Mouse (Mus musculus): Measurements from ENCODE around the gene Wdr61. TPM values are rescaled to one million over a fixed set of nuclear protein-coding genes. Genes with fewer than 3 reads are reported as not detected.
"Not testable (repeated sequence)": the region's sequence is repeated elsewhere in the genome, so short reads cannot be mapped to it uniquely, and the experiment has no call there.

Wdr61 gene
- total RNA-seq, 2 experiments from 2014 or later = 52.9 to 54.3 TPM

- peak; percentile 49 for DNase-seq (ENCODE audit: low spot score in 2 of 2)
These were observed 2.0 kb upstream of the Wdr61 start for GRCm38 (mm10) chr9:54736284-54736701.

DNA sequence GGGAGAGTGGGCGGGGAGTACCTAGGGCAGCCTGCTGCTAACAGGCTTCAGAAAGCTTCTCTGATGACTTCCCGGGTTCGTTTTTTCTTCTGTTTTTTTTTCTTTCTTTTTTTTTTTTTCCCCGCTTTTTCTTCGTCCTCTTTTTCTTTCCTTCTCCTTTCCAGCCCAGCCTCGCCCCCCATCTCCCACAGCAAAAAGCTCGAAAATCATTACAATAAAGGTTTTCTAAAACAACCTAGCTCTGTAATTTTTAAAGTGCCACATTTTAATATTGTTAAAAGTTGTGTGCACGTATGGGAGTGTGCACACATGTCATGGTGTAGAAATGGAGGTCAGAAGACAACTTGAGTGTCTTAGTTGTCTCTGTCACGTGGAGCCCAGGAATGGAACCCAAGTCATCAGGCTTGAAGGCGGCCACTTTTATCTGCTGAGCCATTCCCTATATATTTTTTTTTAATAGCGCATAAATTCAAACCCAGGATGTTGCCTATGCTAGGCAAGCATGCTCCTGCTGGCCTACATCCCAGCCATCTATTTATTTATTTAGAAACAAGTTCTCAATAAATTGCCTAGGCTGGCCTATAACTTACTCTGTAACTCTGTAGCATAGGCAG lies 427 bp upstream of the Wdr61 start:
- intact Hi-C loops (cut with DNase I) = loop anchor here (10.0 kb wide), 1 partner anchor 160 kb away; no protein-coding TSS in a partner anchor
- DNase-seq (ENCODE audit: low spot score in 2 of 2) = no peak

More at GRCm38 (mm10) chr9:54736284-54736701, 2.0 kb upstream of the Wdr61 start:
- intact Hi-C loops (cut with DNase I) = loop anchor here (10.0 kb wide), 1 partner anchor 159 kb away; no protein-coding TSS in a partner anchor

GRCm38 (mm10) chr9:54732122-54732521 lies 2.2 kb downstream of the Wdr61 start:
- intact Hi-C loops (cut with DNase I) = loop anchor here (10.0 kb wide), 1 partner anchor 163 kb away; no protein-coding TSS in a partner anchor
- DNase-seq (ENCODE audit: low spot score in 2 of 2) = no peak

- no peak for DNase-seq (ENCODE audit: low spot score in 2 of 2)
- intact Hi-C loops (cut with DNase I) = no loop called here
These were observed 8.0 kb downstream of the Wdr61 start for GRCm38 (mm10) chr9:54726315-54726714.

DNA sequence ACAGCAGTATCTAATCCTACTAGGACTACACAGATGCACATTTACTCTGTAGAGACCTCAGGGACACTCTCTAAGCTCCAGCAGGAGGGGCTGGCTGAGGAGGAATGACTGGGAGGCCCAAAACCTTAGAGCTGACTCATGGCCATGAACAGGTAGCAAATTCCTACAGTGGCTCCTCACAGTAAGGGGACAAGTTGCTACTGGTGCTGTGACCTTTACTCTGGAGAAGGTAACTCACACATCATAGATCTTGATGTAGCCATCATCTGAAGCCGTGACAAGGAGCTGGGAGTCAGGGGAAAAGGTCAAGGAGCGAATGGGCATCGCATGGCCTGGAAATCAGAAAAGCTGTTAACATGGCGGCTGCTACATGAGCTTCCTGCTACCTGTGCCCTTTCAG lies 11.7 kb downstream of the Wdr61 start:
- intact Hi-C loops (cut with DNase I) = no loop called here

GRCm38 (mm10) chr9:54722156-54722555 lies 12.2 kb downstream of the Wdr61 start:
- intact Hi-C loops (cut with DNase I) = no loop called here
- DNase-seq (ENCODE audit: low spot score in 2 of 2) = no peak

More for the DNA sequence above, 11.7 kb downstream of the Wdr61 start:
- no peak for DNase-seq (ENCODE audit: low spot score in 2 of 2)

DNA sequence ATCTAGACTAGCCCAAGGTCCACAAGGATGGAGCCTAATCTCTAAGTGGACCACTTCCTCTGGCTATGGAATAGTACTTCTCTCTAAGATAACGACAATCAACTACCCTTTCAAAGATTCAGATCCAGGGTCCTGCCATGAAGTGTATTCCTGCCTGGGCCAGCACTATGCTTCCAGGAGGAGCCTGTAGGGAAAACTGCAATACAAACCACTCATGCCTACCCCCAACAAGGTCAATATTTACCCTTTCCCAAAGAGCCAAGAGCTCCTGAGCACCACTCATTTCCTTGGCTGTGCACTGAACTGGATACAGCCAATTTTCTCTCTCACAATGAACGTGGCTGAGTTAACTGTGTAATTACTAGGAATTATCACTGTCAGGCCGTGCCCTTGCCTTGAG lies 16.8 kb downstream of the Wdr61 start:
- intact Hi-C loops (cut with DNase I) = no loop called here
- no peak for DNase-seq (ENCODE audit: low spot score in 2 of 2)

GRCm38 (mm10) chr9:54715776-54716175 lies 18.5 kb downstream of the Wdr61 start:
- no peak for DNase-seq (ENCODE audit: low spot score in 2 of 2)

GRCm38 (mm10) chr9:54708085-54708484 lies 26.2 kb downstream of the Wdr61 start:
- intact Hi-C loops (cut with DNase I) = no loop called here

More at GRCm38 (mm10) chr9:54715776-54716175, 18.5 kb downstream of the Wdr61 start:
- intact Hi-C loops (cut with DNase I) = no loop called here

DNA sequence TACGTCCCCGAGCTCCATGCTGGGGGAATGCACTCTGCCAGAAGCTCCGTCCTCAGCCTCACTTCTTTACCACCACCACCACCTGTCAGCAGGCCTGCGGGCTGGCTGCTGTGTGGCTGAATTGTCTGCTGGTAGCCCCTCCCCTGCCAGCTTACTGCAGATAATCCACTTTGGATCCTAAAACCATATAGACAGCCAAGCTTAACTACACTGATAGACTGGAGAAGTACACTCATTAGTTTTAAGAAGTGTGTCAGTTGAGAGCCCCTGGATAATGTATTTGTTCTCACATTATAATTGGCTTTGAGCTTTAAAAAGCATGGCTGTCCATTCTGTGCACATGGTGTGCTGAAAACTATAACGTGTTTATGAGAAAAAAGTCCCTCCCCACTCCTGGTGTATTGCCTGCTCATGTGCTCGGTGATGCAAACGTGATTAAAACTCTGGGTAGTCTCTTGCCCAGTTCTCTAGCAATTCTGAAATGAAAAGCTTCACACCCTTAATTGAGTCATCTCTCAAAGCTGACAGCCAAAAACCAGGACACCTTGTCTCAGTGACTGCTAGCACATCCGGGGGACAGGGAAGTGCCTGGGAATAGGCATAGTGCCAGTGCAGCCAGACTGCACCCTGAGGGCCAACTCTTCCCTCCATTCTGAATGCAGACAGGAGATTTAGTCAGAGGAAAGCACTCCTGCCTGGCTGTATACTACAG lies 26.9 kb downstream of the Wdr61 start:
- intact Hi-C loops (cut with DNase I) = no loop called here
- DNase-seq (ENCODE audit: low spot score in 2 of 2) = peak in 1 of 2 experiments; percentile 78

More at GRCm38 (mm10) chr9:54708085-54708484, 26.2 kb downstream of the Wdr61 start:
- no peak for DNase-seq (ENCODE audit: low spot score in 2 of 2)

DNA sequence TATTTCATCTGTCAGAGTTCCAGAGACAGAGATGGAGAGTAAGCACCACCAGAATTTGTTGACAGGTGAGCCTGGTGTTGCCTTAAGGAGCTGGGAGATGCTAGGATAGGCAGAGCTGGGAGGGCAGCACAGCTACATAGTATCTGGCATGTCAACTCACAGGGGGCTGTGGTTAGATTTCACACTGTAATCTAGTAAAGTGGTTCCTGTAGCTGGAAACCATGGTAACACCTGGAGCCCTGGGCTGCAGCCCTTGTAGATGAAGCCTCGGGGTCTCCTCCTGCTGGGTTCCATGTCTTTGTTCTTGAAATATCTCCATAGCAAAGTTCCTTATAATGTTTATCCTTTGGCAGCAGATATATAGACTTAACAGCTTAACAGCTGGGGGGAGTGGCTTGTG lies 28.8 kb downstream of the Wdr61 start:
- no peak for DNase-seq (ENCODE audit: low spot score in 2 of 2)
- intact Hi-C loops (cut with DNase I) = no loop called here

DNA sequence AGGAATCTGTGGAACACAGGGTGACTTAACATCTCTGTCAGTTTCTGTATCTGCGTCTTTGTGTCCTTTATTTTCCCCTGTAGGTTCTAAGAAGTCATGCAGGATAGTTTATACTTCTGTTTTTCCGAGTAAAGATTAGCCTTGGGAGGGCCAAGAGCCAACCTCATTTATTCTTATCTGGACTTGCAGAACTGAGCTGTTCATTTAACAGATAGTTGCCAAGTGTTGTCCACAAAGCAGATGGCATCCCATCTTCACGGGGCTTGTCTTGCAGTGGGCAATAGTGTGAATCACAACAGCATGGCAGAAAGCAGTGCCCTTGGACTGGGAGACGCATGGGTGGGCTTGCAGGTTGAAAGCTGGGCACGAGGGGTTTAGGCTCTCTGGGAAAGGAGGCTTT lies 30.0 kb downstream of the Wdr61 start:
- intact Hi-C loops (cut with DNase I) = no loop called here
- no peak for DNase-seq (ENCODE audit: low spot score in 2 of 2)

DNA sequence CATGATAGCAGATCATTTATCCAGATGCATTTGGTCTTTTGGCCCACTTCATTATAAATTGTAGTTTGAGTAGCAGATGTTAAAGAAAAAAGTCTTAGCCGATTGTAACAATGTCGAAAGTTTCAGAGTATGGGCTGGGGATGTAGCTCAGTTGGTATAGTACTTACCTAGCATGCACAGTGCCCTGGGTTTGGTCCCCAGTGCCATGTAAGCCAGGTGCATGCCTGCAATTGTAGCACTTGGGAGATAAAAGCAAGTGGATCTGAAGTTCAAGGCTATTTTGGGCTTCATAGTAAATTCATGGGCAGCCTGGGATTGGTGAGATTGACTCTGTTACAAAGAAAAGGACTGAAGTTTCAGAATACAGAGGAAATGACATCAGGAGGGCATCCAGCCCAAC lies 31.7 kb downstream of the Wdr61 start:
- DNase-seq (ENCODE audit: low spot score in 2 of 2) = no peak
- intact Hi-C loops (cut with DNase I) = no loop called here

GRCm38 (mm10) chr9:54700746-54701145 lies 33.6 kb downstream of the Wdr61 start:
- intact Hi-C loops (cut with DNase I) = no loop called here
- no peak for DNase-seq (ENCODE audit: low spot score in 2 of 2)

- DNase-seq (ENCODE audit: low spot score in 2 of 2) = peak in 1 of 2 experiments; percentile 36
- intact Hi-C loops (cut with DNase I) = no loop called here
These were observed 34.2 kb downstream of the Wdr61 start for GRCm38 (mm10) chr9:54700174-54700475.

DNA sequence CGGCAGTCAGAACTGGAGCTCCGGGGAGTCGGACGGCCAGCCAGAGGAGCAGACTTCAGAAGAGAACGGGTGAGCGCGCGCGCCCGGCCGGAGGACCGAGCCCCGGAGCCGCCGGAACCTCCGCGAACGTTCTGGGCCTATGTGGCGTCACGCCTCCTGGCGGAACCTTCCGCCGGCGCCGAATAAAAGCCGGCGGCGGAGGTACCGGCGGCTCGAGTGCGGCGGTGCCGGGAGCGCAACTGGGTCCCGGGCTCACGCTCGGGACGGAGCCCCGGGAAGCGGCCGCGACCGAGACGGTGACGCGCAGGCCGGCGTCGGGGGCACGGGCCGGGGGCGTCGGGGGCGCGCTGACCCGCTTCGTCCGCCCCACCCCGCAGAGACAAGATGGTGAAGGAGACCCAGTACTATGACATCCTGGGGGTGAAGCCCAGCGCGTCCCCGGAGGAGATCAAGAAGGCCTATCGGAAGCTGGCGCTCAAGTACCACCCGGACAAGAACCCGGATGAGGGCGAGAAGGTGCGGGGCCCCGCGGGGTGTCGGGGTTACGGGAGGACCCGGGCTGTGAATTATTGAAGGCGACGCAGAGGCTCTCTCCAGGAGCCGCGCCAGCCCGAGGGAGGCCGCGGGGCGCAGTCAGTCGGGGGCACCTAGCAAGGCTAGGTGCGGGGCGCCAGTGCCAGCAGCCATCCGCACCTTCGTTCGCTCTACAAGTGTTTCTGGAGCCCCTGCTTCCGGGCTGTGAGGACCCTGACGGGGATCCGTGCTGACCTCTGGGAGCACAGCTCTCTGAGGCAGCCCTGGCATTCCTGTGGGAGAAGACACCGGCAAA lies 34.8 kb downstream of the Wdr61 start:
- peak; percentile 79 to 84 for DNase-seq (ENCODE audit: low spot score in 2 of 2)
- intact Hi-C loops (cut with DNase I) = no loop called here

DNA sequence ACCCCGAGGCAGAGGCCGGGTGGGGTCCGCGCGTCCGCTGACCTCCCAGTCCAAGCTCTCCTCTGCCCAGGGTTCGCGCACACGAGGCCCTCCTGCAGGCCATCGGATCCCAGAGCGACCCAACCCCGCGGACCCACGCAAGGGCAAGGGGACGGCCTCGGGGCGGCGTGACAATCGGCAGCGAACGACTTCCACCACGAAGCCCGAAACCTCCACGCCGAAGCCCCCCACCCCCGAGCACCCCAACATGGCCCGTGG lies 35.3 kb downstream of the Wdr61 start:
- intact Hi-C loops (cut with DNase I) = no loop called here
- no peak for DNase-seq (ENCODE audit: low spot score in 2 of 2)

- no peak for DNase-seq (ENCODE audit: low spot score in 2 of 2)
- intact Hi-C loops (cut with DNase I) = no loop called here
These were observed 35.8 kb downstream of the Wdr61 start, which contains the start of gene Dnaja4 for GRCm38 (mm10) chr9:54698318-54699086. Gene Dnaja4, plus strand, starts transcription at chr9:54698873.

DNA sequence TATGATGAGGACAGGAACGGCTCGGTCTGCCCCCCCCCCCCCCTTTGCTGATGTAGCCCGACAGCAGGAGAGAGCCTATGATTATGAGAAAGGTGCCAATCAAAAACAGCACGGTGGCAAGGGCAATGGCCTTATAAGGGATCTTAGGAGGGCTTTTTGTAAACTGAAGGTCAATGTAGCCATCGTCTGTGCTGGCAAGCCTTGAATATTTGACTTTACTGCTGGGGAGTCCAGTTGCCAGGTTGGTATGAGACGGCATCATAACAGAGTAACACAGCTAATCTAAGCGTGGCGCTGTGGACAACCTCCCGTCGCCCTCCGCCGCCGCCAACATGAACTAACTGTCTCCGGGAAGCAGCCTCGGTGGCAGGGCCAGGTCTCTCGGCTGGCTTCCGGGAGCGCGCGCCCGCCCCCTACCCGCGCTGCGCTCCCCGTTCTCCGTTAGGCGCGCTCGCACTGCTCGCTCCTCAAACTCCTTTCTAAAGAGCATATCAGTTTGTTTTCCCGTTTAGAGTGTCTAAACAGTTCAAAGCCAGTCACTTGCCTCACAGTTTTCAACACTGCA lies 43.0 kb downstream of the Wdr61 start:
- intact Hi-C loops (cut with DNase I); DNase-seq (ENCODE audit: low spot score in 2 of 2): not testable (repeated sequence)
